Mouse (Mus musculus): Measurements from ENCODE around the gene Ggt1.

- TF ChIP-seq CTCF (conservative IDR thresholded peaks at IDR 0.05; ENCODE audit: low read length) (no peak), NANOG (IDR thresholded peaks at IDR 0.05; ENCODE audit: borderline replicate concordance, low read length) (no peak)
Observed at GRCm38 (mm10) chr10:75517758-75518143, 43.7 kb upstream of the Ggt1 start, which contains the start of gene Gucd1.
